Mouse (Mus musculus) ES-E14 (cell line): Measurements from ENCODE around the gene Ttll2.
"Not testable (repeated sequence)": the region's sequence is repeated elsewhere in the genome, so short reads cannot be mapped to it uniquely, and the experiment has no call there.

Experiments used
- CHD2 ChIP-seq: IDR thresholded peaks from 2 replicates; pipeline ENCODE4 v1.6.1; 2014; ENCODE audit warnings: mild to moderate bottlenecking, low read depth, low read length, inconsistent platforms
- ZC3H11A ChIP-seq: IDR thresholded peaks from 2 replicates; pipeline ENCODE4 v1.6.1; 2012; ENCODE audit warnings: low read depth, mild to moderate bottlenecking, inconsistent platforms, low read length, borderline replicate concordance

- TF ChIP-seq CHD2, ZC3H11A: not testable (repeated sequence)
Observed at GRCm38 (mm10) chr17:7388341-7388957, 36.0 kb upstream of the Ttll2 start.
